Mouse (Mus musculus) forebrain, embryonic 10.5 days (tissue): ENCODE data around the gene Etfrf1. TPM values are rescaled to one million over a fixed set of nuclear protein-coding genes. Genes with fewer than 3 reads are reported as not detected.

Experiments used
- DNase-seq: peaks from one replicate; pipeline ENCODE4 v3.0.0-alpha.2; 2017; ENCODE audit warnings: low spot score; ENCODE audit errors: extremely low spot score
- H3K27ac ChIP-seq: fragments of 300-500 bp; sonication (generic); 2 replicates; pipeline ENCODE4 v1.5.1; 2016; ENCODE audit warnings: mild to moderate bottlenecking
- H3K27me3 ChIP-seq: fragments of 300-500 bp; sonication (generic); 2 replicates; pipeline ENCODE4 v1.6.1; 2016; ENCODE audit warnings: mild to moderate bottlenecking; ENCODE audit not compliant: poor library complexity, severe bottlenecking
- H3K36me3 ChIP-seq: fragments of 300-500 bp; sonication (generic); replicated peaks from 2 replicates; pipeline ENCODE4 v1.6.1; 2016; ENCODE audit warnings: mild to moderate bottlenecking, moderate library complexity
- H3K4me1 ChIP-seq: fragments of 300-500 bp; sonication (generic); 2 replicates; pipeline ENCODE4 v1.6.1; 2016
- H3K4me3 ChIP-seq: fragments of 300-500 bp; sonication (generic); 2 replicates; pipeline ENCODE4 v1.5.1; 2016; ENCODE audit warnings: mild to moderate bottlenecking, moderate library complexity
- H3K9me3 ChIP-seq: fragments of 300-500 bp; sonication (generic); 2 replicates; pipeline ENCODE4 v1.6.1; 2016; ENCODE audit warnings: mild to moderate bottlenecking, moderate library complexity
- WGBS: fragments of 180-500 bp; shearing (Covaris S2); methylation state at CpG from one replicate; pipeline ENCODE4 v1.1.7; 2016; 5-methylcytosine and 5-hydroxymethylcytosine counted together
- polyA plus RNA-seq: library from polyadenylated mRNA; unstranded; fragments of >200 nt; fragmentation: Nextera tagmentation; extraction: Ambion mirVana; gene quantifications from 2 replicates; pipeline ENCODE4 v1.2.1, GENCODE M21; 2016

Etfrf1 gene
- polyA plus RNA-seq, 1 experiment from 2014 or later = 34.1 TPM

GRCm38 (mm10) chr6:145242521-145242920 is 31.6 kb downstream of the Etfrf1 start:
- H3K27ac ChIP-seq = no peak overlapping the region
- H3K9me3 ChIP-seq = no peaks in the 10 kb centered on the region
- H3K4me1 ChIP-seq = peaks cover 6% of the 10 kb centered on the region
- DNase-seq = no peak
- peaks cover 74% of the 10 kb centered on the region for H3K36me3 ChIP-seq
- H3K27me3 ChIP-seq = no peaks in the 10 kb centered on the region
- H3K4me3 ChIP-seq = no peak overlapping the region
- 64% methylated on average over 1 of the region's 1 CpGs for WGBS

GRCm38 (mm10) chr6:145246841-145247240 is 35.9 kb downstream of the Etfrf1 start:
- H3K4me1 ChIP-seq = peaks cover 33% of the 10 kb centered on the region
- H3K27ac ChIP-seq = no peak overlapping the region
- WGBS = 93% methylated on average over 5 of the region's 5 CpGs
- H3K9me3 ChIP-seq = no peaks in the 10 kb centered on the region
- H3K4me3 ChIP-seq = no peak overlapping the region
- H3K36me3 ChIP-seq = peaks cover 38% of the 10 kb centered on the region
- no peak for DNase-seq
- peaks cover 11% of the 10 kb centered on the region; the same call in 1 of the 2 replicates for H3K27me3 ChIP-seq

GRCm38 (mm10) chr6:145247886-145248285 is 37.0 kb downstream of the Etfrf1 start:
- WGBS = 69% methylated on average over 3 of the region's 3 CpGs
- H3K36me3 ChIP-seq = peaks cover 38% of the 10 kb centered on the region
- H3K27me3 ChIP-seq = peaks cover 21% of the 10 kb centered on the region
- H3K4me3 ChIP-seq = peak overlapping the region; percentile 93; the same call in 1 of the 2 replicates
- DNase-seq = no peak
- no peaks in the 10 kb centered on the region for H3K9me3 ChIP-seq
- peaks cover 33% of the 10 kb centered on the region for H3K4me1 ChIP-seq
- H3K27ac ChIP-seq = no peak overlapping the region

GRCm38 (mm10) chr6:145249291-145250184 is 38.6 kb downstream of the Etfrf1 start:
- Histone ChIP-seq H3K4me3 (peak overlapping the region; percentile 93), H3K9me3 (no peaks in the 10 kb centered on the region), H3K36me3 (peaks cover 26% of the 10 kb centered on the region), H3K4me1 (peaks cover 33% of the 10 kb centered on the region), H3K27me3 (peaks cover 21% of the 10 kb centered on the region), H3K27ac (peak overlapping the region; percentile 97)
- peak; percentile 61 for DNase-seq
- 2% methylated on average over 104 of the region's 124 CpGs for whole genome bisulfite sequencing

- H3K9me3 ChIP-seq = no peaks in the 10 kb centered on the region
- H3K27ac ChIP-seq = peak within 1 kb of the TSS; percentile 97
- DNase-seq = peak; percentile 89
- 1% methylated on average over 72 of the region's 83 CpGs for WGBS
- H3K36me3 ChIP-seq = peaks cover 18% of the 10 kb centered on the region
- peaks cover 33% of the 10 kb centered on the region for H3K4me1 ChIP-seq
- peaks cover 21% of the 10 kb centered on the region for H3K27me3 ChIP-seq
- H3K4me3 ChIP-seq = peak within 1 kb of the TSS; percentile 93
These were observed 39.4 kb downstream of the Etfrf1 start, which contains the start of gene Kras for GRCm38 (mm10) chr6:145250185-145250791. TSS of gene Kras (minus strand) at chr6:145250239.

GRCm38 (mm10) chr6:145250820-145251219 is 39.9 kb downstream of the Etfrf1 start:
- peaks cover 33% of the 10 kb centered on the region for H3K4me1 ChIP-seq
- WGBS = 12% methylated on average over 16 of the region's 16 CpGs
- DNase-seq = no peak
- H3K27me3 ChIP-seq = peaks cover 21% of the 10 kb centered on the region
- H3K4me3 ChIP-seq = peak overlapping the region; percentile 93
- peak overlapping the region; percentile 97 for H3K27ac ChIP-seq
- peaks cover 13% of the 10 kb centered on the region for H3K36me3 ChIP-seq
- no peaks in the 10 kb centered on the region for H3K9me3 ChIP-seq

- H3K27ac ChIP-seq = no peak overlapping the region
- no peaks in the 10 kb centered on the region for H3K36me3 ChIP-seq
- DNase-seq = peak; percentile 12
- no peak overlapping the region for H3K4me3 ChIP-seq
- WGBS = 90% methylated on average over 13 of the region's 13 CpGs
- H3K27me3 ChIP-seq = peaks cover 17% of the 10 kb centered on the region
- H3K4me1 ChIP-seq = peaks cover 10% of the 10 kb centered on the region
- no peaks in the 10 kb centered on the region for H3K9me3 ChIP-seq
These were observed 45.2 kb downstream of the Etfrf1 start for GRCm38 (mm10) chr6:145255952-145256700.

GRCm38 (mm10) chr6:145256701-145257073 is 45.8 kb downstream of the Etfrf1 start:
- H3K36me3 ChIP-seq = no peaks in the 10 kb centered on the region
- H3K27me3 ChIP-seq = peaks cover 12% of the 10 kb centered on the region
- H3K4me3 ChIP-seq = no peak overlapping the region
- WGBS = 56% methylated on average over 2 of the region's 2 CpGs
- no peaks in the 10 kb centered on the region for H3K9me3 ChIP-seq
- no peak overlapping the region for H3K27ac ChIP-seq
- peaks cover 13% of the 10 kb centered on the region for H3K4me1 ChIP-seq
- DNase-seq = peak; percentile 9

GRCm38 (mm10) chr6:145262314-145262713 is 51.4 kb downstream of the Etfrf1 start:
- 81% methylated on average over 7 of the region's 7 CpGs for WGBS
- Histone ChIP-seq H3K4me1 (peaks cover 21% of the 10 kb centered on the region), H3K27ac (peak overlapping the region; percentile 66), H3K36me3 (no peaks in the 10 kb centered on the region), H3K4me3 (no peak overlapping the region), H3K9me3 (no peaks in the 10 kb centered on the region), H3K27me3 (no peaks in the 10 kb centered on the region)
- DNase-seq = no peak

Other genes starting within 250 kb of the Etfrf1 start
- 135 and 145 TPM in 2 replicates for gene Bcat1, start 134.9 kb upstream of the Etfrf1 start, polyA plus RNA-seq
- gene Lrmp, start 95.5 kb upstream of the Etfrf1 start, polyA plus RNA-seq = 1.8 and 1.9 TPM in 2 replicates
- 0.47 and 0.61 TPM in 2 replicates for gene Casc1, start 129 bp upstream of the Etfrf1 start, polyA plus RNA-seq
- gene Kras, start 39.1 kb downstream of the Etfrf1 start, polyA plus RNA-seq = 93.1 and 103 TPM in 2 replicates